Mouse (Mus musculus): ENCODE results near the gene 4930469K13Rik. TPM values are rescaled to one million over a fixed set of nuclear protein-coding genes. Genes with fewer than 3 reads are reported as not detected.

4930469K13Rik gene
- polyA plus RNA-seq, 1 experiment from 2014 or later: 0.90 TPM

DNA sequence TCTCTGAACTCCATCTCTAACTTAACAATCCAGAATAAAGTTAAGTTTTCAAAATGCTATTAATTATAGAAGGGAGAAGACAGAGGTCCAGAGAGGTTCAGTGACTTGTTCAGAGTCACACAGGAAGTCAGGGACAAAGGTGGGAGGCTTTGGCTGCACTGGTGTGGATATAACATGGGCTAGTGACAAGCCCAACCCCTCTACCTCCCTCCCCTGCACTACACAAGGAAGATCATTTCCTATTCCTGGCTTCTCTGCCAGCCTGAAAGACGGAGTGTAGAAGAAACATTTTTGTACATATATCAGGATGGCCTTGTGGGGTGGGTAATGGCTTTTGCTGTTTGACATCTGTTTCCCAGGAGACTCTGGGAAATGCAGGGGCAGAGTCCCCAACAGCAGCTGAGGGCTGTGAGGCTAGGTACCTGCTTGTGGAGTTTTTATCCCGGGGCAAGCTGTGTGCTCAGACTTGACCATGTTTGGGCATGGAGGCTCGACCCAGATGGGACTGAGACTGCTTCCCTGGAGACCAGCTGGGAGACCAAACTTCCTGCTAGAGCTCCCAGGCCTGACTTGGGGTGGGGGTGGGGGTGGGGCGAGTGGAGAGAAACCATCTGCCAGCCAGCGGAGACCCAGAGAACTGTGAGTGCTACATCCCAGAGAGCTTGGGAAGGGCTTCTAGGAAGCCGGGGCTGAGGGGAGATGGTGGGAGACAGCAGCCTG lies 135.5 kb downstream of the 4930469K13Rik start, which contains the start of gene Kcnmb1:
TSS of gene Kcnmb1 (plus strand) at position 326 of the 720 bp plus-strand sequence.
- no peak within 1 kb of the TSS for H3K4me2 ChIP-seq (replicated peaks)
- H3K36me3 ChIP-seq: no peaks in the 10 kb centered on the region
- H3K4me3 ChIP-seq: no peak within 1 kb of the TSS
- no peak within 1 kb of the TSS for H3K9ac ChIP-seq
- no peaks in the 10 kb centered on the region for H3K9me3 ChIP-seq
- peaks cover 12% of the 10 kb centered on the region for H3K4me1 ChIP-seq
- H3K27me3 ChIP-seq: no peaks in the 10 kb centered on the region
- no peak within 1 kb of the TSS for H3K27ac ChIP-seq
- ATAC-seq (ENCODE audit: low FRiP score, low read depth): peak; percentile 24; the same call in 1 of the 2 replicates
- 17% methylated on average over 6 of the region's 6 CpGs for WGBS

DNA sequence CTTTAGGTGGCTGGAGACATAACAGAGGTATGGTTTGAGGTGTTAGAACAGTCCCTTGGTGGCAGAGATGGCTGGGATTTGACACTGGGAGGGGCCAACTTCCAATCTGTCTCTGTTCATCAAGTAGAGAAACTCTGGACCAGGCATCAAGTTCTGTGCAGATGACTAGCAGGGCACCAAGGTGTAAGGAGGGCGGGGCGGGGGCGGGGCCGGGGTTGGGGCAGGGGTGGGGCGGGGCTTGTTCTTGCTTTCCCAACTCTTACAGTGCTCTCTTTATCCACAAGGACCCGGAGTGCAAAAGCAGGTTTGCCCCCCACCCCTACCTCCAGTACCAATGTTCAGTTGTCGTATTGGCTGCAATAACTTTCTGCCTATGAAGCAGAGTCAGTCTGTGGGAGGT lies 136.2 kb downstream of the 4930469K13Rik start:
- no peaks in the 10 kb centered on the region for H3K36me3 ChIP-seq
- no peaks in the 10 kb centered on the region for H3K27me3 ChIP-seq
- H3K9me3 ChIP-seq: no peaks in the 10 kb centered on the region
- H3K4me2 ChIP-seq (replicated peaks): no peak overlapping the region
- peaks cover 12% of the 10 kb centered on the region for H3K4me1 ChIP-seq
- no peak overlapping the region for H3K27ac ChIP-seq
- H3K4me3 ChIP-seq: no peak overlapping the region
- no peak overlapping the region for H3K9ac ChIP-seq
- ATAC-seq (ENCODE audit: low FRiP score, low read depth): 0 out of 2 replicates have a peak, but pooled peaks have one; percentile 30
- WGBS: 36% methylated on average over 7 of the region's 7 CpGs

DNA sequence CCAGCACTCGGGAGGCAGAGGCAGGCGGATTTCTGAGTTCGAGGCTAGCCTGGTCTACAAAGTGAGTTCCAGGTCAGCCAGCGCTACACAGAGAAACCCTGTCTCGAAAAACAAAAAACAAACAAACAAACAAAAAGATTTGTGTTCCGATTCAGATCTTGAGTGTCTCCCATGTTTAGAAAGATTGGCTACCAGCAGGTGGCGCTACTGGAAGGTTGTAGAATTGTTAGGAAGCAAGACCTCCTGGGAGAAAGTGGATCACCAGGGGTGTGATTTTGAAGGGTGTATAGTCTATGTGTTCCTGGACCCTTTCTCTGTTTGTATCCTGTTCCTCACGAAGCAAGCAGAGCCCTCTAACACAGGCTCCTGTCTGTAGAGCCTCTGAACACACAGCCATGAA lies 139.6 kb downstream of the 4930469K13Rik start:
- no peaks in the 10 kb centered on the region for H3K9me3 ChIP-seq
- 85% methylated on average over 8 of the region's 8 CpGs for WGBS

DNA sequence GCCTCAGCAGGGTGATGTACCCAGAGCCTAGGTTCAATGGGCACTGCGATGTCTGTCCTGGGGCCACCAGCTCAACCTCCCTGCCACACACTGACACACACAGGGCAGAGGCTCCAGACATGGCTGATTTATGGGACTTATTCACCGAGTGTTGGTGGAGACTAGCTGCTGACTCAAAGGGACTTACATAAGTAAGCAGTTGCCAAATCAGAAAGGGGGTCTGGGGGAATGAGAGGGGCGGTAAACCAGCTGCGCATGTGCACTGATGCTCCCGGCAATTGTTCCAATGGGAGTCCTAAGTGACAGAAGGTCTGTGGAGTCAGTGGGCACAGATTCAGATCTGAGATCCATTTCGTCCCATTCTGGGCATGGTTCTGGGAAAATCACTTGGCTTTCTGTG lies 140.8 kb downstream of the 4930469K13Rik start:
- H3K9me3 ChIP-seq: no peaks in the 10 kb centered on the region

More for the DNA sequence above, 139.6 kb downstream of the 4930469K13Rik start:
- Histone ChIP-seq H3K27me3 (no peaks in the 10 kb centered on the region), H3K4me1 (peaks cover 12% of the 10 kb centered on the region), H3K4me2 (replicated peaks) (no peak overlapping the region), H3K9ac (no peak overlapping the region), H3K4me3 (no peak overlapping the region), H3K36me3 (no peaks in the 10 kb centered on the region), H3K27ac (no peak overlapping the region)
- ATAC-seq (ENCODE audit: low FRiP score, low read depth): no peak

DNA sequence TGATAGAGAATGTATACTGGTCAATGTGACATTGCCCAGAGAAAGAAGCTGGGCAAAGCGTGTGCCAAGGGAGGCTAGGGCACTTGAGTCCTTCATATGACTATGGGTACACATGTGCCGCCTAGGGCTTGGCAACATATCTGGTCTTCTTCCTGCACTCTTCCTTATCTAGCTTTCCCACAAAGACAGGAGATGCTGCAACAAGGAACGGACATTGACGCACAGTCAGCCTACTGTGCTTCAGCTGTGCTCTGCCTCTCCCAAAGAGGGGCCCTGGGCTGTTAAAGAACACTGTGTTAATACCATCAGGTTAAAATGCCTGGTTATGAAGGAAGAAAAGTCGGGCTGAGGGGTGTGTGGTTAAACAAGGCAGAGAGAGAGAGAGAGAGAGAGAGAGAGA lies 141.7 kb downstream of the 4930469K13Rik start:
- no peak overlapping the region for H3K27ac ChIP-seq
- H3K4me3 ChIP-seq: no peak overlapping the region
- 81% methylated on average over 5 of the region's 5 CpGs for WGBS
- no peak overlapping the region for H3K4me2 ChIP-seq (replicated peaks)
- H3K4me1 ChIP-seq: peaks cover 5% of the 10 kb centered on the region; the same call in 1 of the 2 replicates
- H3K9ac ChIP-seq: no peak overlapping the region
- no peak for ATAC-seq (ENCODE audit: low FRiP score, low read depth)
- H3K27me3 ChIP-seq: no peaks in the 10 kb centered on the region
- no peaks in the 10 kb centered on the region for H3K9me3 ChIP-seq
- no peaks in the 10 kb centered on the region for H3K36me3 ChIP-seq

More for the DNA sequence above, 140.8 kb downstream of the 4930469K13Rik start:
- Histone ChIP-seq H3K4me3 (no peak overlapping the region), H3K4me1 (peaks cover 3% of the 10 kb centered on the region), H3K36me3 (no peaks in the 10 kb centered on the region), H3K9ac (no peak overlapping the region), H3K4me2 (replicated peaks) (no peak overlapping the region), H3K27ac (no peak overlapping the region), H3K27me3 (no peaks in the 10 kb centered on the region)
- WGBS: 80% methylated on average over 6 of the region's 6 CpGs
- no peak for ATAC-seq (ENCODE audit: low FRiP score, low read depth)

DNA sequence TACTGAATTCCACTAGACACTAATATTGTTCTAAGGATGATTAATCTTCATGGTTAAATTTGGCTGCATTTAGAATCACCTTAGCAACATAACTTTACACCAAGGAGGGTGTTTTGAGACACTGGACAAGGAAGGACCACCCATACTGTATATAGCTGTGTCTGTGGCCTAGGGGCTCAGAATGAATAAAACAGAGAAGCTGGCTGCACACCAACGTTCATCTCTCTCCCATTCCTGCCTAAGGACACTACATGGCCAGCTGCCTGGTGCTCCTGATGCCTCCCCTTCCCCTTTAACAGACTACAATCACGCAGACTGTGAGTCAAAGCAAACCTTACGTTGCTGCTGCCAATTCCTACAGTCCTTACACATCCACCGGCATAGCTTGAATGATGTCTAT lies 142.4 kb downstream of the 4930469K13Rik start:
- 64% methylated on average over 4 of the region's 4 CpGs for WGBS
- no peaks in the 10 kb centered on the region for H3K36me3 ChIP-seq
- H3K27me3 ChIP-seq: no peaks in the 10 kb centered on the region
- no peak overlapping the region for H3K4me3 ChIP-seq
- peaks cover 6% of the 10 kb centered on the region; the same call in 1 of the 2 replicates for H3K4me1 ChIP-seq
- H3K9me3 ChIP-seq: no peaks in the 10 kb centered on the region
- no peak overlapping the region for H3K9ac ChIP-seq
- no peak overlapping the region for H3K4me2 ChIP-seq (replicated peaks)
- ATAC-seq (ENCODE audit: low FRiP score, low read depth): no peak
- H3K27ac ChIP-seq: no peak overlapping the region

DNA sequence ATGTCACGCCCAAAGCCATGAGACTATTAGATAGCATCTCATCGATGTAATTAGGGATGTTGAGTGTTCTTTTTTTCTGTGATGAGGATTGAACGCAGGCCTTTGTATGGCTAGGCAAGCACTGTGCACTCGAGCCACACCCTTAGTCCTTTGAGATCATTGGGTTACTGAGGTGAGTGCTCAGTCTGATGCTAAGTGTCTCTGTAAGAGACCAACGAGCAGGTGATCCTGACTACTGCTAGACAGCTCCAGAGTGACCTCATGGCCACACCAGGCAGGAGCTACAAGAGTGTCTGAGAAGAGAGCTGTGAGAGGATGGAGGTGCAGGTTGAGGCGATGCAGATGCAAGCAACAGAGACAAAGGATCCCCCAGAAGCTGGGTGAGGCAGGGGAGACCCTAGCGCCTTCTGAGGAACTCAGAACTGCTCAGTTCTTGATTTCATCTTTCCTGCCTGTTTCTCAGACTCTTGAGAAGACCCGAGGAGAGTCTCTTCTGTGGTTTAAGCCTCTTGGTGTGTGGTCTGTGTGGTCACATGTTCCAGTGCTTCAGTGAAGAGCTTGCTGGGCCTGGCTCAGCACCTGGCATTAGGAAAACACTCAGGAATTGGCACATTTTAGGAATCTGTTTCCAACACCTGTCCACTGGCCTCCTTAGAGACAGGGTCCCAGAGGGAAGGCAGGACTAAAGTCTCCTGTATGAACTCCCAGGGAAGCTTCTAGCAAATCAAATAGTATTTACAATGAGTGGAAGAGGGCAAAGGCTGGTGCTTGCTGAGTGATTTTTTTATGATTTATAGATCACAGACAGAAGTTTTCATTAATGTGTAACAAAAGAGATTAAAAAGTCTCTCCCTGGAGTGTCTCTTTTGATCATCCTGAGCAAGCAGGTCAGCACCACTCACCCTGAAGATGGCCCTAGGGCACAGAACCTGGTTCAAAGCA lies 146.4 kb downstream of the 4930469K13Rik start:
- Histone ChIP-seq H3K9me3 (0 out of 2 replicates have a peak, but pooled peaks cover 3% of the 10 kb centered on the region), H3K4me2 (replicated peaks) (no peak overlapping the region), H3K27me3 (no peaks in the 10 kb centered on the region), H3K4me3 (no peak overlapping the region), H3K9ac (no peak overlapping the region), H3K27ac (no peak overlapping the region), H3K4me1 (peaks cover 6% of the 10 kb centered on the region; the same call in 1 of the 2 replicates), H3K36me3 (no peaks in the 10 kb centered on the region)
- WGBS: 82% methylated on average over 8 of the region's 8 CpGs
- no peak for ATAC-seq (ENCODE audit: low FRiP score, low read depth)

DNA sequence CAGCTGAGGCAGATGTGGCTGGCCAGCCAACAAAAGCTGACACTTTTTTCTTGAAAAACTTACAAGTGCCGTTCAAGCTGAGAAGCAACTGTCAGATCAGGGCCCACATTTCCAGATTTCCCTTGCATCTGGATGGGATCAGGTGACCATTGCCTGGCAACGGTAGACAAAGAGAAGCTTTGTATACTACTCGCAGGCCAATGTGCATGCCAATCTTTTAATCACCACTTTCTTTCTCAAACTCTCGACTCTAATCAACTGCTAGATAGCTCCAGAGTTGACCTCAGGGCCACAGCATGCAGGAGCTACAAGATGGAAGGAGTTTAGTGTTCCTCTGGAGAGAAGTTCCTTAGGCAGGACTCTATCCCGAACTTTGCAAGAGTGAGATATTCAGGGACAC lies 147.2 kb downstream of the 4930469K13Rik start:
- Histone ChIP-seq H3K4me2 (replicated peaks) (no peak overlapping the region), H3K9me3 (0 out of 2 replicates have a peak, but pooled peaks cover 3% of the 10 kb centered on the region), H3K4me3 (no peak overlapping the region), H3K27ac (no peak overlapping the region), H3K36me3 (no peaks in the 10 kb centered on the region), H3K9ac (no peak overlapping the region), H3K4me1 (peaks cover 6% of the 10 kb centered on the region; the same call in 1 of the 2 replicates), H3K27me3 (no peaks in the 10 kb centered on the region)
- 42% methylated on average over 5 of the region's 5 CpGs for WGBS
- no peak for ATAC-seq (ENCODE audit: low FRiP score, low read depth)

DNA sequence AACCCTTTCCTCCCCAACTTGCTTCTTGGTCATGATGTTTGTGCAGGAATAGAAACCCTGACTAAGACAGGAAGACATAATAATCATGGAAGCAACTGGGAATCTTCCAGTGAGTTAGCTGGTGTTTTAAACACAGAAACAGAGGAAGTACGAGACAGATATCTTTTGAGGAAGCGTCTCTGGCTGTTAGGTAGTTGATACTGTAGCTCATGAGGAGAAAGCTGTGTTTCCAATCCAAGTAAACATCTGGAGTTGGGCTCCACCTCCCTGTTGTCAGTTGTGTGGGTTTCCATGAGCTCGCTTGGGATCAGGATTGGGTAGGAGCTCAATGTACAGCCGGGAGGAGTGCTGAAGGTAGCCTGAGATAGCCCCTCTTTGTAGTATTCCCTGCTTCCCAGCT lies 151.9 kb downstream of the 4930469K13Rik start:
- H3K36me3 ChIP-seq: no peaks in the 10 kb centered on the region
- H3K9ac ChIP-seq: no peak overlapping the region
- no peak overlapping the region for H3K27ac ChIP-seq
- WGBS: 78% methylated on average over 4 of the region's 4 CpGs
- no peak for ATAC-seq (ENCODE audit: low FRiP score, low read depth)
- no peak overlapping the region for H3K4me3 ChIP-seq
- H3K9me3 ChIP-seq: 0 out of 2 replicates have a peak, but pooled peaks cover 3% of the 10 kb centered on the region
- H3K4me1 ChIP-seq: no peaks in the 10 kb centered on the region
- H3K4me2 ChIP-seq (replicated peaks): no peak overlapping the region
- no peaks in the 10 kb centered on the region for H3K27me3 ChIP-seq

DNA sequence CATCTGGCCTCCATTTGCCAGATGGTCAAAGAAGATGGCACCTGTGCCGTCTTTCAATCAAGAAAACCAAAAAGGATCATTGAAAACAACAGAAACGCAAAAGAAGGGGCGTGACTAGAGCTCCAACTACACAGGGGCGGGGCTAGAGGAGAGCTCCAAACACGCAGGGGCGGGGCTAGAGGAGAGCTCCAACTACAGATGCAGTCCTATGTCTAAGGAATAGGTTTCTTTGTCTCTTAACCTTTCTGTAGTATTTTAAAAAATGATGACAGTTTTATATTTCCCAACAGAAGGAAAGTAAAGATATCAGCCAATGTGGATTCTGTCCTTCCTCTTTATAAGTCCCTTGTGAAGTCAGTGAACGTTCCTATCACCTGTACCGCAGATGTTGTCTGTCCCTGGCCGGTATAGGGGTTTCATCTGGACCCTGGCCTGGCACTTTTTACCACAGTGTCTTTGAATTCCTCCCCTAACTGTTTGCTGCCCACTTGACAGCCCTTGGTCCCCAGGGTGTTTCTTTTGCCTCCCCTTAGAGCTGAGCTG lies 153.5 kb downstream of the 4930469K13Rik start:
- no peak overlapping the region for H3K4me2 ChIP-seq (replicated peaks)
- 83% methylated on average over 9 of the region's 9 CpGs for WGBS
- ATAC-seq (ENCODE audit: low FRiP score, low read depth): no peak
- no peak overlapping the region for H3K4me3 ChIP-seq
- H3K9me3 ChIP-seq: no peaks in the 10 kb centered on the region
- H3K27me3 ChIP-seq: no peaks in the 10 kb centered on the region
- H3K36me3 ChIP-seq: no peaks in the 10 kb centered on the region
- no peak overlapping the region for H3K27ac ChIP-seq
- no peaks in the 10 kb centered on the region for H3K4me1 ChIP-seq
- H3K9ac ChIP-seq: no peak overlapping the region

DNA sequence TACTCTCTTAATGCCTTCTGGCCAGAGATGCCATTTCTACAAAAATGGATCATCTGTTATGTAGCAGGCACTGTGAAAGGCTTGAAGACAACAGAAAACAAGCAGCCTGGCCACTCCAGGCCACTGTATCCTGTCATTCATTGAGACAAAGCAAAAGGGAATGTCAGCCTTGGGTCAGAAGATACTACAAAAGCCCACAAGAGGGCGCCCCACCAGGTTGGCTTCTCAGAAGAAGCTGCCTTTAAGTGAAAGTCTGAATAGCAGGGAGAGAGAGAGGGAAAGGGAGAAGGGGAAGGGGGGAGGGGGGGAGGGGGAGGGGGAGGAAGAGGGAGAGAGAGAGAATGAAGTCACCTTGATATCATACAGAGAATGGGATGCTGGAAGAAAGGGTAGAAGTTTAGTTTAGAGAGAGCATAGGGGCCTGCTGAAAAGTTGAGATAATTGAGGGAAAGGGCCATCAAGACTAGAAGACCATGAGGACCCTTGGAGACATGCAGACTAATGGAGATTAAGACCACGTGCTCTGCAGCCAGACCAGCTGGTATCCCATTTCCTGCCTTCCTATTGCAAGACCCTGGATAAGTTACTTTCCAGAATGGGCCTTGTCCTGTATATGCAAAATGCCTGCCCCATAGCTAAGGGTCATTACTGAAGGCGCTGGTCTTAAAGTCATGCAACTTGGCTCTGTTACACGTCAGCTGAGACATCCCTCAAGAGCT lies 154.1 kb downstream of the 4930469K13Rik start:
- Histone ChIP-seq H3K9ac (no peak overlapping the region), H3K27me3 (no peaks in the 10 kb centered on the region), H3K9me3 (no peaks in the 10 kb centered on the region), H3K27ac (no peak overlapping the region), H3K4me2 (replicated peaks) (no peak overlapping the region), H3K4me3 (no peak overlapping the region), H3K4me1 (no peaks in the 10 kb centered on the region), H3K36me3 (no peaks in the 10 kb centered on the region)
- ATAC-seq (ENCODE audit: low FRiP score, low read depth): no peak
- WGBS: 59% methylated on average over 4 of the region's 4 CpGs
